Mouse (Mus musculus): Measurements from ENCODE around the gene Sox5. TPM values are rescaled to one million over a fixed set of nuclear protein-coding genes. Genes with fewer than 3 reads are reported as not detected.

Gene Sox5
- polyA plus RNA-seq, 1 experiment from 2014 or later: 22.9 TPM

DNA sequence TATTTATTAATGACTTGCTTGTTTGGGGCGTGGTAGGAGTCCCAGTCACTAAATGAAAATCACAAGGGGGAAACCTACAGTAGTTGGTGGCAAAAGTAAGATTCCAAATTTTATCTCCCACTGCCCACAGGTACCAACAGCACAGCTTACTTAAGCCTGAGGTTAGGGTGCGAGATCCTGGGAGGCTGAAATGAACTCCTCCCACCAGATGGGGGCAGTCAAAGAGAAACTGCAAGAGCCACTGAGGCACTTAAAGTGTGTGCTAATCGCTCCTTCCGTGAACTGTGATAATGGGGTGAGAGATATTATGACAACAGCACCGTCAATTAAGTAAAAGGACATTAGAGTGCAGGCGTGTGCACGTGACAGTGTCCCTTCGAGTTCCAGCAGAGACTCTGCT lies 232.8 kb downstream of the Sox5 start:
- ATAC-seq (ENCODE audit: low read depth): no peak
- Histone ChIP-seq H3K36me3 (ENCODE audit: control insufficient read depth, insufficient read depth, low read length) (no peaks in the 10 kb centered on the region), H3K27me3 (ENCODE audit: control insufficient read depth, insufficient read depth, low read depth, low read length) (no peaks in the 10 kb centered on the region), H3K4me3 (ENCODE audit: low read length) (no peak overlapping the region), H3K9me3 (ENCODE audit: control insufficient read depth, low read length) (no peaks in the 10 kb centered on the region), H3K4me2 (ENCODE audit: low read depth, low read length) (no peak overlapping the region), H3K27ac (ENCODE audit: low read length) (no peak overlapping the region), H3K9ac (ENCODE audit: low read length) (no peak overlapping the region), H3K4me1 (replicated peaks; ENCODE audit: control insufficient read depth, insufficient read depth, low read length) (no peaks in the 10 kb centered on the region)
- 83% methylated on average over 8 of the region's 8 CpGs for WGBS

DNA sequence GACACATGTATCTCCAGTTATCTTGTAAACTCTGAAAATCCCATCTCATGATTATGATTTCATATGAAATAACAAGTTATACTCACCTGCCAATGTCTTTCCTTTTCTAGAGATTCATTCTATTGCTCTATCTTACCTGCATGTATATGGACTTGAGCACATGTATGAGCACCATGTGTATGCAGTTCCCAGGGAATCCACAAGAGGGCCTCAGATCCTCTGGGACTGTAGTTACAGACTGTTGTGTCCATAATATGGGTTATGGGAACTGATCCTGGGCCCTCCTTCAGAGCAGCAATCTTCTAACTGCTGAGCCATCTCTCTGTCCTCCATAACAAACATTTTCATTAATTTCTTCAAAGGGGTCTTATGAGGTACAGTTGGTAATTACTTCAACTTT lies 234.6 kb downstream of the Sox5 start:
- Histone ChIP-seq H3K27ac (ENCODE audit: low read length) (no peak overlapping the region), H3K9me3 (ENCODE audit: control insufficient read depth, low read length) (no peaks in the 10 kb centered on the region), H3K9ac (ENCODE audit: low read length) (no peak overlapping the region), H3K4me2 (ENCODE audit: low read depth, low read length) (no peak overlapping the region), H3K36me3 (ENCODE audit: control insufficient read depth, insufficient read depth, low read length) (no peaks in the 10 kb centered on the region), H3K4me3 (ENCODE audit: low read length) (no peak overlapping the region), H3K27me3 (ENCODE audit: control insufficient read depth, insufficient read depth, low read depth, low read length) (no peaks in the 10 kb centered on the region), H3K4me1 (replicated peaks; ENCODE audit: control insufficient read depth, insufficient read depth, low read length) (no peaks in the 10 kb centered on the region)
- ATAC-seq (ENCODE audit: low read depth): no peak

DNA sequence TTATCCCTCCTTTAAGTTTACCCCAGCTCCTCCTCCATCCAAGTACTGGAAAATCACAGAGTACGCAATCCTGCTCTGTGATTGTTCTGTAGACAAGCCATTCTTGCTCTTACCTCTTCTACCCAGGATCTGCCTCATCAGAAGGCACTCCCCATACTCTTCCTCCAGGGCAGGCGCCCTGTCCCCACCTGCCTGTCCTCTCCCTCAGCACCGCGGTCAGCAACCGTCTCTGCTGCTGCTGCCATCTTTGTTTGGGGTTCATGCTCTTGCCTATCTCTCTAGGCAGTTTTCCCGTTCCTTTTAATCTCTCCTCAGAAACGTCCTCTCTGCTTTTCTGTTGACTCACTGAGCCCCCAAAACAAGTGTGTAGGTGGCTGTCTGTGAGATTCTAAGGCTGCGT lies 236.2 kb downstream of the Sox5 start:
- H3K9ac ChIP-seq (ENCODE audit: low read length): no peak overlapping the region
- no peaks in the 10 kb centered on the region for H3K36me3 ChIP-seq (ENCODE audit: control insufficient read depth, insufficient read depth, low read length)
- no peak for ATAC-seq (ENCODE audit: low read depth)
- H3K4me1 ChIP-seq (replicated peaks; ENCODE audit: control insufficient read depth, insufficient read depth, low read length): no peaks in the 10 kb centered on the region
- WGBS: 88% methylated on average over 8 of the region's 8 CpGs
- no peak overlapping the region for H3K27ac ChIP-seq (ENCODE audit: low read length)
- H3K4me2 ChIP-seq (ENCODE audit: low read depth, low read length): no peak overlapping the region
- H3K4me3 ChIP-seq (ENCODE audit: low read length): no peak overlapping the region
- H3K27me3 ChIP-seq (ENCODE audit: control insufficient read depth, insufficient read depth, low read depth, low read length): no peaks in the 10 kb centered on the region
- no peaks in the 10 kb centered on the region for H3K9me3 ChIP-seq (ENCODE audit: control insufficient read depth, low read length)

DNA sequence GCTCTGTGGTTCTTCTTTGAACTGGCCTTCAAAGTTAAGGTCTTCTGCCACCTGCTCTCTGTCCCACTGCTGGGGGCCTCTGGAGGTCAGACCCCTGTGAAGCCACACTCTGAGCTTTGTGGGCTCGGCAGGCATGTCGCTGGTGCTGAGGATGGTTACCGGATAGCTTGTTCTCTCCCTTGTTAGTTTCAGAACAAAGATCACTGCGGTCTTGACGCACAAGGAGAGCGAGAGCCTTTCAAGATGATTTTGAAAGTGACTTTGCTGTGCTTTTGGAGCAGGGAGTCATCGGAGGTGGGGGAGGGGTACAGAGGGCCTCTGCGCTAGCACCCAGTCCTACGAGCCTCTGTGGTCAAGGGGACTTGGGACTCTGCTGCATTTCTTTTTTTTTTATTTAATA lies 240.5 kb downstream of the Sox5 start:
- WGBS: 89% methylated on average over 9 of the region's 9 CpGs
- H3K4me1 ChIP-seq (replicated peaks; ENCODE audit: control insufficient read depth, insufficient read depth, low read length): no peaks in the 10 kb centered on the region
- H3K4me3 ChIP-seq (ENCODE audit: low read length): no peak overlapping the region
- no peaks in the 10 kb centered on the region for H3K9me3 ChIP-seq (ENCODE audit: control insufficient read depth, low read length)
- ATAC-seq (ENCODE audit: low read depth): no peak
- no peak overlapping the region for H3K27ac ChIP-seq (ENCODE audit: low read length)
- H3K9ac ChIP-seq (ENCODE audit: low read length): no peak overlapping the region
- no peaks in the 10 kb centered on the region for H3K27me3 ChIP-seq (ENCODE audit: control insufficient read depth, insufficient read depth, low read depth, low read length)
- H3K36me3 ChIP-seq (ENCODE audit: control insufficient read depth, insufficient read depth, low read length): no peaks in the 10 kb centered on the region
- H3K4me2 ChIP-seq (ENCODE audit: low read depth, low read length): no peak overlapping the region

DNA sequence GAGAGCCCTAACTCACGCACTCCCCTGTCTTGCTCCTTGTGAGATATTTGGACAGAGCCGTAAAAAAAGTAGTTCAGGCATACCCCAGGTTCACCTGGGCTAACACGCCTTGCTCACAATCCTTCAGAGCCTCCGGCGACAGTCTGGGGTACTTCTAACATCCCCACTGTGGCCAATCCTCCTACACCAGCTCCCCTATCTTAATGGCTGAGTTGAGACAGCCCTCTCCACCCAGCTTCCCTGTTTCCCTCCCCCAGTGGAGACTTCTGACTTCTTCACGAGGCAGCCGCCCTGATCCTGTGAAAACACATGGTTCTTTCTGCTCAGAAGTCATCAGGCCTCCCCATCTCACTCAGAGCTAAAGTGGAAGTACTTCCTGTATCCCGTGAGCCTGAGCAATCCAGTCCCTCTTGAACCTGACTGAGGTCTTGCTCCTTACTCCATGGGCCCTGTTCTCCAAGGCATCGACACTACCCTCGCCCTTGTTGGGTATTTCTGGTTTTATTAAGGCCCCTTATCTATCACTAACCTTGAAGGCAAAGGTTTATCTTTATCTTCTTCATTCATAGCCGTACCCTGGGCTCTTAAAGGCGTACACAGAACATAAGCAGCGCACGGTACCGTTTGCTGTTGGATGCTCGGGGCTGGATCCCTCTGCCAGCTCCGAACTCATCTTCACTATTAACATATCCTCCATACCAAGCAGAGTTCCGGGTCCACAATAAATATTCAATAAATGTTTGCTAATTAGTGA lies 242.2 kb downstream of the Sox5 start:
- Histone ChIP-seq H3K9me3 (ENCODE audit: control insufficient read depth, low read length) (no peaks in the 10 kb centered on the region), H3K9ac (ENCODE audit: low read length) (no peak overlapping the region), H3K4me2 (ENCODE audit: low read depth, low read length) (no peak overlapping the region), H3K27me3 (ENCODE audit: control insufficient read depth, insufficient read depth, low read depth, low read length) (no peaks in the 10 kb centered on the region), H3K4me1 (replicated peaks; ENCODE audit: control insufficient read depth, insufficient read depth, low read length) (no peaks in the 10 kb centered on the region), H3K4me3 (ENCODE audit: low read length) (no peak overlapping the region), H3K36me3 (ENCODE audit: control insufficient read depth, insufficient read depth, low read length) (no peaks in the 10 kb centered on the region), H3K27ac (ENCODE audit: low read length) (no peak overlapping the region)
- 70% methylated on average over 18 of the region's 18 CpGs for WGBS
- no peak for ATAC-seq (ENCODE audit: low read depth)

DNA sequence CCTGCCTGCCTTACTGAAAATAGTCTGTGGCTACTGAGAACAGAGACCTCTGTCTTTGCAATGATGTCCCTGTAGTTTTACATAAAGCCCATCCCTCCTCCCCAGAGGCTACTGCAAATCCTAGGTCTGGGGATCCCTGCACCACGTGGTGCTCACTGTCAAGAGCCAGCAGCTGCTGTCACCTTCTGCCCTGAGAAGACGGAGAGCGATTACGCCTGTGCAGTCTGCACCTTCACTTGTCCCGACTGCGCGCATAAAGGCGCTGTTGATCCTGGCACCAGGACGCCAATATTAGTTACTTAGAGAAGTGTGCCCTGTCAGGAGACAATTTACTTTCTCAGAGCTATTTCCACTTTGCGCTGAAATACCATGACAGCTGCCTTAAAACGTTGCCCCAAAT lies 258.3 kb downstream of the Sox5 start:
- no peak for ATAC-seq (ENCODE audit: low read depth)
- no peak overlapping the region for H3K27ac ChIP-seq (ENCODE audit: low read length)
- no peaks in the 10 kb centered on the region for H3K36me3 ChIP-seq (ENCODE audit: control insufficient read depth, insufficient read depth, low read length)
- no peak overlapping the region for H3K4me3 ChIP-seq (ENCODE audit: low read length)
- no peak overlapping the region for H3K9ac ChIP-seq (ENCODE audit: low read length)
- no peak overlapping the region for H3K4me2 ChIP-seq (ENCODE audit: low read depth, low read length)
- no peaks in the 10 kb centered on the region for H3K27me3 ChIP-seq (ENCODE audit: control insufficient read depth, insufficient read depth, low read depth, low read length)
- 54% methylated on average over 11 of the region's 11 CpGs for WGBS
- no peaks in the 10 kb centered on the region for H3K4me1 ChIP-seq (replicated peaks; ENCODE audit: control insufficient read depth, insufficient read depth, low read length)
- no peaks in the 10 kb centered on the region for H3K9me3 ChIP-seq (ENCODE audit: control insufficient read depth, low read length)

DNA sequence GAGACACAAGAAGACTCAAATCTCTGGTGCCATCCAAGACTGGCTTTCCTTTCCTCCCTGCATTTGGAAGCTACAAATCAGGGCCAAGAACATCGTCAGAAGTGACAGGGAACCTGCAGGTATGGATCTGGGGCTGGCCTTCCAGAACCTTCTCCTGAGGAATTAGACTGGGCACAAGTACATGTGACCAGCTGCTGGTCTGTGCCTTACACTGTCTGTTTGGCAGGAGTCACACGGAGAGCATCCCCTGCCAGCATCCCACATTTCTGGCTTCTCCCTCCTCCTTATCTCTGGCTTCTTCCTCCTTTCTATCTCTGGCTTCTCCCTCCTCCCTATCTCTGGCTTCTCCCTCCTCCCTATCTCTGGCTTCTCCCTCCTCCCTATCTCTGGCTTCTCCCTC lies 263.0 kb downstream of the Sox5 start:
- no peaks in the 10 kb centered on the region for H3K27me3 ChIP-seq (ENCODE audit: control insufficient read depth, insufficient read depth, low read depth, low read length)
- WGBS: 81% methylated on average over 2 of the region's 2 CpGs

DNA sequence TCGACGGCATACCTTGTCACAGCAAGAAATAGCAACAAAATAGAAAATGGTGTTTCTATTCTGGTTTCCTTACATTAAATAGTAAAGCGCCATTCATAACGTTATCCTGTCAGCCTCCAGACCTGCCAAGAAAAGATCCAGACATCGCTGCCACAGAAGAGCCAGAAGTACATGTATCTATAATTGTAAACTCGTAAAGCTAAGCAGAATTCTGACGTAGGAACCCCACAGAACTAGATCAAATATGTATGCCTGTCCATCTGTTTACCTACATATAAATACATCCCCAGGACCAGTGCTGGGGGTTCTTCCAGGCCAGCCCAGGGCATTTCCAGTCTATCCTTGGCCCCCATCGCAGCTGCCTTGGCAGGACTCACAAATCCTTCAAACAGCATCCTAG lies 265.9 kb downstream of the Sox5 start:
- 81% methylated on average over 8 of the region's 8 CpGs for WGBS
- Histone ChIP-seq H3K9me3 (ENCODE audit: control insufficient read depth, low read length) (no peaks in the 10 kb centered on the region), H3K9ac (ENCODE audit: low read length) (no peak overlapping the region), H3K4me1 (replicated peaks; ENCODE audit: control insufficient read depth, insufficient read depth, low read length) (peaks cover 6% of the 10 kb centered on the region), H3K4me3 (ENCODE audit: low read length) (no peak overlapping the region), H3K4me2 (ENCODE audit: low read depth, low read length) (no peak overlapping the region), H3K27ac (ENCODE audit: low read length) (no peak overlapping the region), H3K36me3 (ENCODE audit: control insufficient read depth, insufficient read depth, low read length) (no peaks in the 10 kb centered on the region), H3K27me3 (ENCODE audit: control insufficient read depth, insufficient read depth, low read depth, low read length) (no peaks in the 10 kb centered on the region)
- no peak for ATAC-seq (ENCODE audit: low read depth)

More for the DNA sequence above, 263.0 kb downstream of the Sox5 start:
- Histone ChIP-seq H3K4me1 (replicated peaks; ENCODE audit: control insufficient read depth, insufficient read depth, low read length) (peaks cover 1% of the 10 kb centered on the region), H3K36me3 (ENCODE audit: control insufficient read depth, insufficient read depth, low read length) (no peaks in the 10 kb centered on the region), H3K4me2 (ENCODE audit: low read depth, low read length) (no peak overlapping the region), H3K4me3 (ENCODE audit: low read length) (no peak overlapping the region), H3K27ac (ENCODE audit: low read length) (no peak overlapping the region), H3K9ac (ENCODE audit: low read length) (no peak overlapping the region), H3K9me3 (ENCODE audit: control insufficient read depth, low read length) (no peaks in the 10 kb centered on the region)
- ATAC-seq (ENCODE audit: low read depth): no peak

DNA sequence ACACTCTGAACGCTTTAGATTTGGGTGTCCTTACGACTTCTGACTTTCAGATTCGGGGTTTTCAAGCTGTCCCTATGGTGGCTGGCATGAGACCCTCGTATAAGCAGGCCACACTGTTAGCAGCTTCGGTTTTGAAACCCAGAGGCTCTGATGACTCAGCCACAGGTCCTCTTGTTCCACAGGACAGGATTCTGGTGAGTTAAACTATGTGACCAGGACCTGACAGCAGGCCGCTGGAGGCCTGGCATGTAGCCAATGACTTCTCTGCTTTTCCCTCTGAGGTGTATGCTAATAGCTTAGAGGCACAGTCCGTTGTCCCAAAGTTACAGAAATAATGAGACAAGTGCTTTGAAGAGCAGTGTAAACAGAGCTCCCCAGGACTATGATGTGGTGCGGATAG lies 268.0 kb downstream of the Sox5 start:
- Histone ChIP-seq H3K9me3 (ENCODE audit: control insufficient read depth, low read length) (no peaks in the 10 kb centered on the region), H3K9ac (ENCODE audit: low read length) (no peak overlapping the region), H3K4me1 (replicated peaks; ENCODE audit: control insufficient read depth, insufficient read depth, low read length) (peaks cover 6% of the 10 kb centered on the region), H3K4me2 (ENCODE audit: low read depth, low read length) (no peak overlapping the region), H3K36me3 (ENCODE audit: control insufficient read depth, insufficient read depth, low read length) (no peaks in the 10 kb centered on the region), H3K4me3 (ENCODE audit: low read length) (no peak overlapping the region), H3K27me3 (ENCODE audit: control insufficient read depth, insufficient read depth, low read depth, low read length) (no peaks in the 10 kb centered on the region), H3K27ac (ENCODE audit: low read length) (no peak overlapping the region)
- 29% methylated on average over 8 of the region's 8 CpGs for WGBS
- ATAC-seq (ENCODE audit: low read depth): no peak

DNA sequence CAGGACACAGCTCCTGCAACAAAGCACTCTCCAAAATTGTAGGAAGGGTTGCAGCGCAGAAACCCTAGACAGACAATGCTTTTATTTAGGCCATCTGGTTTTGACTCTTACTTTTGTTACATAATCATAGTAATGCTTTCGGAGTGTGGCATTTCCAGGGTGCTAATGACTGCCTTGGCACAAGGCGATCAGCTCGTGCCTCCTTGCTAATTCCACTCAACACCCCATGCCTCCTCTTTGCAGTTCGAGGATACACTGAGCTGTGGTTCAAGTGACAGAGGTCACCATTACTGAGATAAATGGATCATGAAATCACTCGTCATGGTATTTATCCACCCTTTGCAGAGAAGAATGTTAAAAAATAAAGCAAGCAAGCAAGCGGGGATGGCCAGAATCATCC lies 269.9 kb downstream of the Sox5 start:
- no peak for ATAC-seq (ENCODE audit: low read depth)
- Histone ChIP-seq H3K27ac (ENCODE audit: low read length) (no peak overlapping the region), H3K9me3 (ENCODE audit: control insufficient read depth, low read length) (no peaks in the 10 kb centered on the region), H3K4me2 (ENCODE audit: low read depth, low read length) (no peak overlapping the region), H3K4me1 (replicated peaks; ENCODE audit: control insufficient read depth, insufficient read depth, low read length) (peaks cover 6% of the 10 kb centered on the region), H3K9ac (ENCODE audit: low read length) (no peak overlapping the region), H3K27me3 (ENCODE audit: control insufficient read depth, insufficient read depth, low read depth, low read length) (no peaks in the 10 kb centered on the region), H3K4me3 (ENCODE audit: low read length) (no peak overlapping the region), H3K36me3 (ENCODE audit: control insufficient read depth, insufficient read depth, low read length) (no peaks in the 10 kb centered on the region)
- WGBS: 78% methylated on average over 7 of the region's 7 CpGs
